Mouse (Mus musculus) neural tube, embryonic 13.5 days (tissue): Measurements from ENCODE around the gene Tbxa2r. TPM values are rescaled to one million over a fixed set of nuclear protein-coding genes. Genes with fewer than 3 reads are reported as not detected.
A peak's percentile ranks its signal among the peaks of the same experiment; 100 is the strongest.

Source experiments
- ATAC-seq: fragments of 200-750 bp; cut with Nextera tagmentation; 2 replicates; pipeline ENCODE4 v1.8.0; 2017; ENCODE audit warnings: low read depth, mild to moderate bottlenecking, moderate TSS enrichment, moderate library complexity
- H3K27ac ChIP-seq: fragments of 300-500 bp; sonication (generic); replicated peaks from 2 replicates; pipeline ENCODE4 v1.5.1; 2015; ENCODE audit warnings: moderate library complexity, mild to moderate bottlenecking, inconsistent platforms
- H3K27me3 ChIP-seq: fragments of 300-500 bp; sonication (generic); 2 replicates; pipeline ENCODE4 v1.6.1; 2015; ENCODE audit warnings: mild to moderate bottlenecking, inconsistent platforms
- H3K36me3 ChIP-seq: fragments of 300-500 bp; sonication (generic); 2 replicates; pipeline ENCODE4 v1.6.1; 2015; ENCODE audit warnings: mild to moderate bottlenecking, inconsistent platforms
- H3K4me1 ChIP-seq: fragments of 300-500 bp; sonication (generic); replicated peaks from 2 replicates; pipeline ENCODE4 v1.6.1; 2015; ENCODE audit warnings: inconsistent platforms
- H3K4me2 ChIP-seq: fragments of 300-500 bp; sonication (generic); 2 replicates; pipeline ENCODE4 v1.6.1; 2015; ENCODE audit warnings: inconsistent platforms, mild to moderate bottlenecking, moderate library complexity
- H3K4me3 ChIP-seq: fragments of 300-500 bp; sonication (generic); 2 replicates; pipeline ENCODE4 v1.5.1; 2015; ENCODE audit warnings: mild to moderate bottlenecking, inconsistent platforms
- H3K9ac ChIP-seq: fragments of 300-500 bp; sonication (generic); 2 replicates; pipeline ENCODE4 v1.6.1; 2015; ENCODE audit warnings: moderate library complexity, mild to moderate bottlenecking, inconsistent platforms
- H3K9me3 ChIP-seq: fragments of 300-500 bp; sonication (generic); 2 replicates; pipeline ENCODE4 v1.6.1; 2016; ENCODE audit warnings: inconsistent platforms
- WGBS: fragments of 180-500 bp; shearing (Covaris S2); methylation state at CpG from one replicate; pipeline ENCODE4 v1.1.7; 2015; 5-methylcytosine and 5-hydroxymethylcytosine counted together
- polyA plus RNA-seq: library from polyadenylated mRNA; unstranded; fragments of >200 nt; fragmentation: Nextera tagmentation; extraction: Ambion mirVana; gene quantifications from 2 replicates; pipeline ENCODE4 v1.2.1, GENCODE M21; 2015

The Tbxa2r gene
- polyA plus RNA-seq, 1 experiment from 2014 or later, result 4.5 TPM

DNA sequence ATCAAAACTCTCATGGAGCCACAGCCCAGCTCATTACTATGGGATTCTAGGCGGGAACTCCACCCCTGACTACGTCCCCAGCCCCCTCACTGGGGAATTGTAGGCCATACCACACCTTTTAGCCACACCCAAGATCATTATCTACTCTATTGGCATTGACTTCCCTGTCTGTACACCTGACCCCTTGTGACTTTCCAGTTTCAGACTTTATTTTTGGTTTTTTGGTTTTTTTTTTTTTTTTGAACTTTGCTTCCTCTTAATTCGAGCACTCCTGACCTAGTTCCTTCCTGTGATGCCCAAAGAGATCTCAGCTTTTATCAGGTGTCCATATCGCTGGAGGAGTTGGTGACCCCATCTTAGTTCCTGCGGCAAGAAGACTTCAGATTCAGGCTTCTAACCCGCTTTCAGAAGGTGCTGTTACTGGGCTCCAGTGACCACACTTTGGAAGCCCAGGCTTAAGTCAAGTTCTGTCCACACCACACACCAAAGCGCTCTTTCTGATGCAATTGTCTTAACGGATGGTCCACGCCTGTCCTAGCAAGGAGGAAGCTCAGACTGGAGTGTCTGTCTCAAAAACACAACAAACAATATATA is 36.9 kb upstream of the Tbxa2r start, which contains the start of gene Tjp3:
Gene Tjp3, minus strand, starts transcription at position 71 of the 594 bp plus-strand sequence.
- peaks cover 39% of the 10 kb centered on the region for H3K27me3 ChIP-seq
- H3K9ac ChIP-seq, result peak within 1 kb of the TSS; percentile 10; the same call in 1 of the 2 replicates
- H3K4me3 ChIP-seq, result peak within 1 kb of the TSS; percentile 88
- WGBS, result 77% methylated on average over 9 of the region's 9 CpGs
- peak within 1 kb of the TSS; percentile 90; the same call in 1 of the 2 replicates for H3K4me2 ChIP-seq
- H3K9me3 ChIP-seq, result no peaks in the 10 kb centered on the region
- H3K27ac ChIP-seq, result no peak within 1 kb of the TSS
- no peak for ATAC-seq
- 0 out of 2 replicates have a peak, but pooled peaks cover 1% of the 10 kb centered on the region for H3K36me3 ChIP-seq
- peaks cover 47% of the 10 kb centered on the region for H3K4me1 ChIP-seq

DNA sequence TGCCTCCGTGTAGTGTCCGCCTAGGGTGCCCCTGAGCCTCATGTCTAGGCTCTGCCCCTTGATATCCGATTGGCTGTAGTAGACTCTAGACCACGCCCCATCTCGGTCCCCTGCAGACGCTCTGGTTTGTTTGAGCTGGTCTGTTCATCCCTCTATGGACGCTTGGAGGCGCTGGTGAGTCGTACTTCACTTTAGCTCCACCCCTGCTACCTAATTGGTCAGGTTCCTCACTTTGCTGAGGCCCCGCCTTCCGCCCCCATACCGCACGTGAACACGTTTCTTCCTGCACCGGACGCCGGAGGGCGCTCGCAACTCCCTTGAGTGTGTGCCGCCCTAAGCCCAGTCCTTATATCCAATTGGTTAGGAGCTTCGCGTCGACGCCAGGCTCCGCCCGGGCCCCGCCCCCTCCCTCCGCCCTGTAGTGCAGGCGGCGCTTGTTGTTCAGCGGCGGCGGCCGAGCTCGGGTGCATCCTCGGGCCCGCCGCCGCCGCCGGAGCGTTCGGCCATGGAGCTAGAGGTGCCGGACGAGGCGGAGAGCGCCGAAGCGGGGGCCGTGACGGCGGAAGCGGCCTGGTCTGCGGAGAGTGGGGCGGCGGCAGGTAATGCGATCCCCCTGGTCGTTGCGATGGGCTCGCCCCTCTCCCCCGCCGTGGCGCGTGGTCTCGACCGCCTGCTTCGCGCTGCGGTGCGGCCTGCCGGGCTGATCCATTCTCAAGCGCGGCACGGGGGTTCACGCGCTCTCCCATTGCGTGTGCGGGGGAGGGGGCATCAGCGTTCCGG is 35.8 kb upstream of the Tbxa2r start, which contains the start of gene Pip5k1c:
Gene Pip5k1c, plus strand, starts transcription at position 410 of the 780 bp plus-strand sequence.
- peak within 1 kb of the TSS; percentile 92 for H3K9ac ChIP-seq
- under 1% methylated on average over 79 of the region's 80 CpGs for WGBS
- H3K4me2 ChIP-seq, result peak within 1 kb of the TSS; percentile 90
- peaks cover 47% of the 10 kb centered on the region for H3K4me1 ChIP-seq
- peaks cover 27% of the 10 kb centered on the region for H3K27me3 ChIP-seq
- peak within 1 kb of the TSS; percentile 88 for H3K4me3 ChIP-seq
- H3K27ac ChIP-seq, result peak within 1 kb of the TSS; percentile 90
- H3K9me3 ChIP-seq, result no peaks in the 10 kb centered on the region
- 0 out of 2 replicates have a peak, but pooled peaks cover 2% of the 10 kb centered on the region for H3K36me3 ChIP-seq
- ATAC-seq, result peak; percentile 93

DNA sequence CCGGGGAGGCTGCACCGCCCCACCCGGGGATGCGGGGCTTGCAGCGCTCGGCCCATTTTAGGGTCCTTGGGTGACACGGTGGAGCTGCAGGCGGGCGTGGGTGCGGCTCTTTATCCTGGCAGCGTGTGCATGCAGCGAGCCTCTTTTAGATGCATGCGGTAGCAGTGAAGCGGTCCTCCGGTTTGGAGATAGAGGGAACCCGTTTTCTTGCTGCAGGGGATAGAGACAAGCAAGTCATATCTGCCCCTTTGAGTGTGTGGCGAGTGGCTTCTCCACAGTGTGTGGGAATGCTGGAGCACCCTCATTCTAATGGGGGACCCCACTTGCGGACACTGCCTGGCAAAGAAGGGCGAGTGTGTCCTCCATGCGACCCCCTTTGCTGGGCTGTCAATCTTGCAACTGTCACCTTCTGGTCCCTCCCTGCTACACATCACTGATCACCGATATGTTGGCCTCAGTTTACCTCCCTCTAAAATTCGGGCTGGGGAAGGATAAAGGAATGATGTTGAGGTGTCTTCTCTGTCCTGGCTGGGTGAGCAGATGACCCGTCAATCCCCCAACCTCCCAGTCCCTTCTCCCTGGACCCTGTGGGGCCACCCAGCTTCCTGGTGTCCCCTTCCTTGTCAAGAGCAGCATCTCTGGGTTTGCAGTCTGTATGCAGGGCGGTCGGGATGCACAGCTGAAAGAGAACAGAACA is 35.0 kb upstream of the Tbxa2r start:
- peak; percentile 32 for ATAC-seq
- 0 out of 2 replicates have a peak, but pooled peaks cover 2% of the 10 kb centered on the region for H3K36me3 ChIP-seq
- WGBS, result 3% methylated on average over 25 of the region's 25 CpGs
- no peaks in the 10 kb centered on the region for H3K9me3 ChIP-seq
- peak overlapping the region; percentile 90 for H3K4me2 ChIP-seq
- peak overlapping the region; percentile 90 for H3K27ac ChIP-seq
- H3K27me3 ChIP-seq, result peaks cover 25% of the 10 kb centered on the region
- peak overlapping the region; percentile 88 for H3K4me3 ChIP-seq
- H3K9ac ChIP-seq, result peak overlapping the region; percentile 92
- peaks cover 47% of the 10 kb centered on the region for H3K4me1 ChIP-seq

DNA sequence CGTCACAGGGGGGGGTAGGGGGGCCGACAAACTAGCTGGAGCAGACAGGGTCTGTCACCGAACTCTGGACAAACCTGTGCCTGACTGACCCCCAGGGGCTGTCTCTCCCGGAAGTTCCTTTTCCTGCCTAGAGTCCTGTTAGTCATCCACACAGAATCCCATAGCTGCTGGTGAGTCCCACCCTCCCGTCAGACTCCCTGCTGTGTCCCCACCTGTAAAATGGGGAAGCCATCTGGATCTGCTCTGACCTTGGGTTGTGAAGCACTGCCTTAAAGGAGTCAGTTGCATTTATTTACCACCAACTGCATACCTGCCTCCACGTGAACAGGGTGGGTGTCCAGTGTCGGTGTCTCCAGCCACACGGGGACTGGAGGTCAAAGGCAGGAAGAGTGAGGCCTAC is 34.1 kb upstream of the Tbxa2r start:
- Histone ChIP-seq H3K4me2 (peak overlapping the region; percentile 90), H3K27me3 (peaks cover 24% of the 10 kb centered on the region), H3K4me3 (peak overlapping the region; percentile 88), H3K9ac (peak overlapping the region; percentile 92), H3K27ac (no peak overlapping the region), H3K36me3 (0 out of 2 replicates have a peak, but pooled peaks cover 2% of the 10 kb centered on the region), H3K9me3 (no peaks in the 10 kb centered on the region), H3K4me1 (peaks cover 49% of the 10 kb centered on the region)
- WGBS, result 43% methylated on average over 8 of the region's 8 CpGs
- no peak for ATAC-seq

DNA sequence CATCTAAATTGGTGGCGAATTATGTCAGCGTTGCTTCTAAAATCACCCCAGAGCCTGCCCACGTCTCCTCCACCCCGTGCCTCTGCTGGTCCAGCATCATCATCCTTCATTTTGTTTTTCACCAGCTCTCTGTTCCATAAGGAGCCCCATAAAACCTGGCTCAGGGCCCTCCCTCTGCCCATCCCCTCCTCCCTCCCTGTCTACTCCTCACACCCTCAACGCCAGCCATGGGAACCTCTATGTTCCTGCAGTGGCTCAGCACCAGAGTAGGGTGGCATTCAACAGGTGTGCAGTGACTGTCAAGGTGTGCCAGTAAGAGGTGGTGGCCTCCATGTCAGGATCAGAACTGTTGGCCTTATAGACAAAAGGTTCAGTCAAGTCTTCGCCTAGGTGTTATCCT is 33.3 kb upstream of the Tbxa2r start:
- H3K4me3 ChIP-seq, result no peak overlapping the region

GRCm38 (mm10) chr10:81297246-81297645 is 31.3 kb upstream of the Tbxa2r start:
- WGBS, result 79% methylated on average over 6 of the region's 6 CpGs
- Histone ChIP-seq H3K9ac (no peak overlapping the region), H3K27me3 (no peaks in the 10 kb centered on the region), H3K36me3 (0 out of 2 replicates have a peak, but pooled peaks cover 2% of the 10 kb centered on the region), H3K27ac (0 out of 2 replicates have a peak overlapping the region, but pooled peaks have one; percentile 56), H3K9me3 (no peaks in the 10 kb centered on the region), H3K4me2 (no peak overlapping the region), H3K4me1 (peaks cover 56% of the 10 kb centered on the region), H3K4me3 (no peak overlapping the region)
- ATAC-seq, result no peak

More for the DNA sequence above, 33.3 kb upstream of the Tbxa2r start:
- WGBS, result 92% methylated on average over 6 of the region's 6 CpGs
- peak overlapping the region; percentile 92; the same call in 1 of the 2 replicates for H3K9ac ChIP-seq
- H3K27me3 ChIP-seq, result peaks cover 17% of the 10 kb centered on the region
- H3K9me3 ChIP-seq, result no peaks in the 10 kb centered on the region
- H3K36me3 ChIP-seq, result 0 out of 2 replicates have a peak, but pooled peaks cover 2% of the 10 kb centered on the region
- H3K4me2 ChIP-seq, result peak overlapping the region; percentile 90
- no peak overlapping the region for H3K27ac ChIP-seq
- peaks cover 50% of the 10 kb centered on the region for H3K4me1 ChIP-seq
- ATAC-seq, result no peak

DNA sequence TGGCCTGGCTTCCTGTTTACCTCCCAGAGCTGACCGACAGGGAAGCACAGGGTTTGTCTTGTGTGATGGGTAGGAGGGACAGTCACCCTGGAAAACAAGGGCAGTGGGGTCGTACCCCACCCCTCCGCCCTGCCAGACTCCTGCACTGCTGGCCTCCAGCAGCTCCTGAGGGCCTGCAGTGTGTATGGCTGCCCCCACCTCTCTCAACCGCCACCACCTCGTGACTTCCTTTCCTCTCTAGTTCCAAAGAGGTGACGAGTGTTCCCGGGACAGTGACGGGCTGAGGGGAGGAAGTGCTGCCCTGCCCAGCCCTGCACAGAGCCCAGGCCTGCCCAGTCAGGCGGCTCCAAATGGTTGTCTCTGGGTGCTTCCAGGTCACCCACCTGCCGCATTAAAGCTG is 30.7 kb upstream of the Tbxa2r start:
- ATAC-seq, result no peak
- 69% methylated on average over 10 of the region's 10 CpGs for WGBS
- Histone ChIP-seq H3K9me3 (no peaks in the 10 kb centered on the region), H3K27ac (0 out of 2 replicates have a peak overlapping the region, but pooled peaks have one; percentile 56), H3K4me1 (peaks cover 62% of the 10 kb centered on the region), H3K4me2 (no peak overlapping the region), H3K36me3 (0 out of 2 replicates have a peak, but pooled peaks cover 2% of the 10 kb centered on the region), H3K4me3 (no peak overlapping the region), H3K27me3 (no peaks in the 10 kb centered on the region), H3K9ac (no peak overlapping the region)

- H3K9me3 ChIP-seq, result no peaks in the 10 kb centered on the region
- peaks cover 67% of the 10 kb centered on the region for H3K4me1 ChIP-seq
- no peak for ATAC-seq
- no peak overlapping the region for H3K27ac ChIP-seq
- 96% methylated on average over 17 of the region's 17 CpGs for WGBS
- H3K27me3 ChIP-seq, result no peaks in the 10 kb centered on the region
- H3K4me2 ChIP-seq, result no peak overlapping the region
- 0 out of 2 replicates have a peak, but pooled peaks cover 2% of the 10 kb centered on the region for H3K36me3 ChIP-seq
- H3K9ac ChIP-seq, result no peak overlapping the region
- no peak overlapping the region for H3K4me3 ChIP-seq
Measured at GRCm38 (mm10) chr10:81298369-81299100, 30.0 kb upstream of the Tbxa2r start.

DNA sequence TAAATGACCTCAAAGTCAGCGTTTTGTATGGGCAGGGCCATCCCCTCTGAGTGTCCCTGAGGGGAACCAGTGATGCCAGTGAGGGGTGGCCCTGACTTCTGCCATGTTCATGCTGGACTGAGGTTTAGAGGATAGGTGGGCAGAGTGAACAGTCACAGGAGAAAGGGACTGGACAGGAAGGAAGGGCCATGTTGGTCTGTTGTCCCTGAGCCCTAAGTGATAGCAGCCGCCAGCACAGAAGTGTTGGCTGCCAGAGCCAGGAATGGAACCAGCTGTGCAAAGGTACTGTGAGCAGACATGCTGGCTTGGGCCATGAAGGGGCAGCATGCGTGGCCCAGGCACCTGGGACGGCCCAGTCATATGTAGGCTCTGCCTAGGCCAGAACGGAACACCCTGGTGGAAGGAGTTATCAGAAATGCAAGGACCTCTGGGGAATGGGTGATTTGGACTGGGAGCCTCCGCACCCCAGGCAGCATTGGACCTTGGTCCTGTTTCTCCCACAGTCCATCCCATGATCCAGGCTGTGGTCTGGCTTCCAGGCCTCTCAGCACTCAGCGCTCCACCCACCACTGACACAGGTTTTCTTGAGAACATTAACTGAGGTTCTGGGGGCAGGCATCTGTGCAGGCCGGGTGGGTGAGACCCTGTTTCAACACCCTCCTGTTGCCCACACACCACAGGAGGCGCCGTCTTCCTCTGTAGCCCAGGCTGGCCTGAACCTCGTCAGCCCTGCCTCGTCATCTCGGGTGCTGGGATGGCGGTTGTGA is 28.8 kb upstream of the Tbxa2r start:
- H3K4me1 ChIP-seq, result peaks cover 58% of the 10 kb centered on the region
- H3K36me3 ChIP-seq, result 0 out of 2 replicates have a peak, but pooled peaks cover 2% of the 10 kb centered on the region
- H3K27me3 ChIP-seq, result no peaks in the 10 kb centered on the region
- H3K4me2 ChIP-seq, result no peak overlapping the region
- 0 out of 2 replicates have a peak overlapping the region, but pooled peaks have one; percentile 41 for H3K9ac ChIP-seq
- H3K27ac ChIP-seq, result no peak overlapping the region
- WGBS, result 91% methylated on average over 14 of the region's 14 CpGs
- H3K4me3 ChIP-seq, result no peak overlapping the region
- ATAC-seq, result no peak
- no peaks in the 10 kb centered on the region for H3K9me3 ChIP-seq

- 87% methylated on average over 9 of the region's 9 CpGs for WGBS
- Histone ChIP-seq H3K27ac (no peak overlapping the region), H3K27me3 (no peaks in the 10 kb centered on the region), H3K9ac (0 out of 2 replicates have a peak overlapping the region, but pooled peaks have one; percentile 41), H3K36me3 (peaks cover 2% of the 10 kb centered on the region; the same call in 1 of the 2 replicates), H3K4me2 (no peak overlapping the region), H3K4me1 (peaks cover 51% of the 10 kb centered on the region), H3K9me3 (no peaks in the 10 kb centered on the region), H3K4me3 (no peak overlapping the region)
- ATAC-seq, result no peak
Measured at GRCm38 (mm10) chr10:81300352-81300907, 28.1 kb upstream of the Tbxa2r start.
